Mouse (Mus musculus): ENCODE data around the gene Drp2.
A peak's percentile ranks its signal among the peaks of the same experiment; 100 is the strongest.

Gene Drp2

GRCm38 (mm10) chrX:134403863-134404583 is at the start of gene Drp2:
TSS of gene Drp2 (plus strand) at chrX:134404551.
- DNase-seq (ENCODE audit: low spot score): no peak

- DNase-seq (ENCODE audit: low spot score): peak; percentile 67
Measured at GRCm38 (mm10) chrX:134359336-134359735, 45.0 kb upstream of the Drp2 start.

GRCm38 (mm10) chrX:134362156-134362555 is 42.2 kb upstream of the Drp2 start:
- DNase-seq (ENCODE audit: low spot score): no peak

- no peak for DNase-seq (ENCODE audit: low spot score)
Measured at GRCm38 (mm10) chrX:134365421-134365820, 38.9 kb upstream of the Drp2 start.

GRCm38 (mm10) chrX:134366547-134366946 is 37.8 kb upstream of the Drp2 start:
- DNase-seq (ENCODE audit: low spot score): no peak

GRCm38 (mm10) chrX:134371279-134371678 is 33.1 kb upstream of the Drp2 start:
- DNase-seq (ENCODE audit: low spot score): no peak

GRCm38 (mm10) chrX:134374190-134374589 is 30.2 kb upstream of the Drp2 start:
- DNase-seq (ENCODE audit: low spot score): no peak

- DNase-seq (ENCODE audit: low spot score): no peak
Measured at GRCm38 (mm10) chrX:134384896-134385295, 19.5 kb upstream of the Drp2 start.

GRCm38 (mm10) chrX:134398972-134399371 is 5.4 kb upstream of the Drp2 start:
- DNase-seq (ENCODE audit: low spot score): no peak

GRCm38 (mm10) chrX:134404584-134404955 is 219 bp downstream of the Drp2 start:
- DNase-seq (ENCODE audit: low spot score): no peak

GRCm38 (mm10) chrX:134409354-134409900 is 5.1 kb downstream of the Drp2 start:
- no peak for DNase-seq (ENCODE audit: low spot score)

- DNase-seq (ENCODE audit: low spot score): no peak
Measured at GRCm38 (mm10) chrX:134412096-134412495, 7.7 kb downstream of the Drp2 start.

GRCm38 (mm10) chrX:134420097-134420496 is 15.7 kb downstream of the Drp2 start:
- no peak for DNase-seq (ENCODE audit: low spot score)

- no peak for DNase-seq (ENCODE audit: low spot score)
Measured at GRCm38 (mm10) chrX:134424263-134424662, 19.9 kb downstream of the Drp2 start.

- no peak for DNase-seq (ENCODE audit: low spot score)
Measured at GRCm38 (mm10) chrX:134425798-134426197, 21.4 kb downstream of the Drp2 start.

- DNase-seq (ENCODE audit: low spot score): no peak
Measured at GRCm38 (mm10) chrX:134426819-134427218, 22.5 kb downstream of the Drp2 start.

GRCm38 (mm10) chrX:134427307-134427706 is 23.0 kb downstream of the Drp2 start:
- DNase-seq (ENCODE audit: low spot score): no peak

- no peak for DNase-seq (ENCODE audit: low spot score)
Measured at GRCm38 (mm10) chrX:134474988-134475710, 70.8 kb downstream of the Drp2 start.

GRCm38 (mm10) chrX:134476290-134476689 is 71.9 kb downstream of the Drp2 start, which contains the start of gene Taf7l:
TSS of gene Taf7l (minus strand) at chrX:134476490.
- no peak for DNase-seq (ENCODE audit: low spot score)

- DNase-seq (ENCODE audit: low spot score): no peak
Measured at GRCm38 (mm10) chrX:134481720-134482119, 77.4 kb downstream of the Drp2 start.

GRCm38 (mm10) chrX:134500651-134501050 is 96.3 kb downstream of the Drp2 start:
- no peak for DNase-seq (ENCODE audit: low spot score)

Measured in lung, postnatal 25 days (tissue).